Mouse (Mus musculus) limb, embryonic 15.5 days (tissue): ENCODE measurements around the gene Hist2h2ac. TPM values are rescaled to one million over a fixed set of nuclear protein-coding genes. Genes with fewer than 3 reads are reported as not detected.
A peak's percentile ranks its signal among the peaks of the same experiment; 100 is the strongest.
"Not testable (repeated sequence)": the region's sequence is repeated elsewhere in the genome, so short reads cannot be mapped to it uniquely, and the experiment has no call there.

Source experiments
- ATAC-seq: fragments of 200-750 bp; cut with Nextera tagmentation; 2 replicates; pipeline ENCODE4 v1.8.0; 2017; ENCODE audit warnings: low read depth, moderate TSS enrichment; ENCODE audit not compliant: insufficient number of reproducible peaks, low FRiP score, low TSS enrichment
- H3K27ac ChIP-seq: fragments of 300-500 bp; sonication (generic); 2 replicates; pipeline ENCODE4 v1.5.1; 2015; ENCODE audit warnings: moderate library complexity, mild to moderate bottlenecking, inconsistent platforms
- H3K27me3 ChIP-seq: fragments of 300-500 bp; sonication (generic); 2 replicates; pipeline ENCODE4 v1.6.1; 2015; ENCODE audit warnings: inconsistent platforms
- H3K36me3 ChIP-seq: fragments of 300-500 bp; sonication (generic); 2 replicates; pipeline ENCODE4 v1.6.1; 2015; ENCODE audit warnings: inconsistent platforms
- H3K4me1 ChIP-seq: fragments of 300-500 bp; sonication (generic); 2 replicates; pipeline ENCODE4 v1.6.1; 2015; ENCODE audit warnings: inconsistent platforms
- H3K4me2 ChIP-seq: fragments of 300-500 bp; sonication (generic); 2 replicates; pipeline ENCODE4 v1.6.1; 2015; ENCODE audit warnings: mild to moderate bottlenecking, inconsistent platforms
- H3K4me3 ChIP-seq: fragments of 300-500 bp; sonication (generic); 2 replicates; pipeline ENCODE4 v1.5.1; 2015; ENCODE audit warnings: mild to moderate bottlenecking, inconsistent platforms
- H3K9ac ChIP-seq: fragments of 300-500 bp; sonication (generic); 2 replicates; pipeline ENCODE4 v1.6.1; 2015; ENCODE audit warnings: inconsistent platforms
- H3K9me3 ChIP-seq: fragments of 300-500 bp; sonication (generic); 2 replicates; pipeline ENCODE4 v1.6.1; 2016; ENCODE audit warnings: inconsistent platforms
- WGBS: fragments of 180-500 bp; shearing (Covaris S2); methylation state at CpG from one replicate; pipeline ENCODE4 v1.1.7; 2015; 5-methylcytosine and 5-hydroxymethylcytosine counted together
- polyA plus RNA-seq: library from polyadenylated mRNA; unstranded; fragments of >200 nt; fragmentation: Nextera tagmentation; extraction: Ambion mirVana; gene quantifications from 2 replicates; pipeline ENCODE4 v1.2.1, GENCODE M21; 2015

Hist2h2ac gene
- polyA plus RNA-seq, 1 experiment from 2014 or later = 8.7 TPM

DNA sequence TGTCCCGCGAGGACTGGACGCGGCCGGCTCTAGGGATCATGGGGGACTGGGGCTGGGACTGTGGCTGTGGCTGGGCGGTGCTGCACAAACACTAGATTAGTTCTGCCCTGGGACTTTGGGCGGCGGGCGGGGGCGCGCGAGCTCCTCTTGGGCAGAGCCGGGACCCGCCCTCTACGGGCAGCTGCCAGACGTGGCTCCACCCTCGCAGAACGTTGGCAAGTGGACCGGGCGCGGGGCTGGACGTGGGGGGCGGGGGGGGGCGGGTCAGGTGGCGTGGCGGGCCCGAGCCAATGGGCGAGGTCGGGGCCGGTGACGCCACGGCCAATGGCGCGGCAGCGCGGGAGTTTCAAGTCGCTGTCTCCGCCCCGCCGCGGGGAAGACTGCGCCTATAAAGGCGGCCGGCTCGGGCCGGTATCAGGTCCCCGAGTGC, 25.8 kb upstream of the Hist2h2ac start, which contains the start of gene Hist2h3c1:
Gene Hist2h3c1, plus strand, starts transcription at position 259 of the 430 bp plus-strand sequence.
- peak; percentile 91 for ATAC-seq
- not testable (repeated sequence) for H3K36me3 ChIP-seq, H3K9me3 ChIP-seq, H3K27me3 ChIP-seq
- H3K4me1 ChIP-seq = peaks cover 19% of the 10 kb centered on the region
- peak within 1 kb of the TSS; percentile 75 for H3K27ac ChIP-seq
- 0% methylated on average over 3 of the region's 47 CpGs for WGBS
- peak within 1 kb of the TSS; percentile 29; the same call in 1 of the 2 replicates for H3K9ac ChIP-seq
- peak within 1 kb of the TSS; percentile 38 for H3K4me3 ChIP-seq
- peak within 1 kb of the TSS; percentile 37 for H3K4me2 ChIP-seq

DNA sequence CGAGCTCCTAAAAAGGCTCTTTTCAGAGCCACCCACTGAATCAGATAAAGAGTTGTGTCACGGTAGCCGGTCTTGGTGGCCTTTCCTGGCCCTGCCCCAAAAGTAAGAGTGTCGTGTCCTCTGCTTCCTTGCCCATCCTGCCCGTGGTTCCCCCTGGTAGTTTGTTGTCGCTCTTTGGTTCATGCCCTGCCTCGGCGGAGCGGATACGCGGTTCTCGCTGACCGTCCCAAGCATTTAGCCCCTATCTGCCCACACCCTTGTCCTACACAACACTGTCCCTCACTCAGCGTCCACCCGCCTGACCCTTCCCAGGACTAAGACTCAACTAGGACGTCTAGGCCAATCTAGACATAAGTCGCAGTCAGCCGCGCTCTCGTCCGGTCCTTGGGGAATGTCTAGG, 25.3 kb upstream of the Hist2h2ac start:
- peak overlapping the region; percentile 75 for H3K27ac ChIP-seq
- not testable (repeated sequence) for H3K27me3 ChIP-seq, H3K9me3 ChIP-seq, H3K36me3 ChIP-seq, ATAC-seq, H3K9ac ChIP-seq
- under 1% methylated on average over 10 of the region's 21 CpGs for WGBS
- peak overlapping the region; percentile 34 for H3K4me3 ChIP-seq
- H3K4me2 ChIP-seq = 0 out of 2 replicates have a peak overlapping the region, but pooled peaks have one; percentile 31
- peaks cover 19% of the 10 kb centered on the region for H3K4me1 ChIP-seq

DNA sequence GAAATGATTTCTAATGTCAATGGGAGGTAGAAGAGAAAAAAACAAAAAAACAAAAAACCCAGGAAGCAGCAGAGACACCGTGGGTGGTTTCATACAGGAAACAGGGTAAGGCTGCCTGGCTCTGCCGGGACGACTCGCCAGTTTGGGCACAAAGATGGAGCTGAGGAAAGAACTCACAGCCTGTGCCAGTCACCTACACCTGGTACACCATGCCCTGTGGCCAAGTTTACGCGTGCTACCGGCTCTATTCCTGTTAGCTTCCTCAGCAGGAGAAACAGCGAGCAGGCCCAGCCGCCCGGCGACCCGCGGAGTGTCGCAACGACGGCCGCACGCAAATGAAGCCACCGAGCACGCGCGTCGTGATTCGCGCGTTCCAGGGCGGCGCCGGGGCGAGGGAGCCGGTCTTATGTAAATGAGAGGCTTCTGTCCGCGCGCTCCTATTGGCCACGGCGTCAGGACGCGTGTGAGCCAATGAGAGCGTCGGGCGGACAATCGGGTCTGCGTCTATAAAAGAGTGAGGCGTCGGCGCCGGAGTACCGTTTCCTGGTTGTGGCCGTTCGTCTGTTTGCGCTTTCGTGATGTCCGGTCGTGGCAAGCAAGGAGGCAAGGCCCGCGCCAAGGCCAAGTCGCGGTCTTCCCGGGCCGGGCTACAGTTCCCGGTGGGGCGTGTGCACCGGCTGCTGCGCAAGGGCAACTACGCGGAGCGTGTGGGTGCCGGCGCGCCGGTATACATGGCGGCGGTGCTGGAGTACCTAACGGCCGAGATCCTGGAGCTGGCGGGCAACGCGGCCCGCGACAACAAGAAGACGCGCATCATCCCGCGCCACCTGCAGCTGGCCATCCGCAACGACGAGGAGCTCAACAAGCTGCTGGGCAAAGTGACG, 24.6 kb upstream of the Hist2h2ac start, which contains the start of gene Hist2h2aa1:
Gene Hist2h2aa1, plus strand, starts transcription at position 495 of the 884 bp plus-strand sequence.
- H3K4me3 ChIP-seq = peak within 1 kb of the TSS; percentile 50
- peak within 1 kb of the TSS; percentile 74 for H3K9ac ChIP-seq
- ATAC-seq = peak; percentile 90
- not testable (repeated sequence) for H3K9me3 ChIP-seq, H3K27me3 ChIP-seq, H3K36me3 ChIP-seq
- H3K27ac ChIP-seq = peak within 1 kb of the TSS; percentile 98
- under 1% methylated on average over 34 of the region's 88 CpGs for WGBS
- H3K4me1 ChIP-seq = peaks cover 22% of the 10 kb centered on the region
- H3K4me2 ChIP-seq = peak within 1 kb of the TSS; percentile 47

DNA sequence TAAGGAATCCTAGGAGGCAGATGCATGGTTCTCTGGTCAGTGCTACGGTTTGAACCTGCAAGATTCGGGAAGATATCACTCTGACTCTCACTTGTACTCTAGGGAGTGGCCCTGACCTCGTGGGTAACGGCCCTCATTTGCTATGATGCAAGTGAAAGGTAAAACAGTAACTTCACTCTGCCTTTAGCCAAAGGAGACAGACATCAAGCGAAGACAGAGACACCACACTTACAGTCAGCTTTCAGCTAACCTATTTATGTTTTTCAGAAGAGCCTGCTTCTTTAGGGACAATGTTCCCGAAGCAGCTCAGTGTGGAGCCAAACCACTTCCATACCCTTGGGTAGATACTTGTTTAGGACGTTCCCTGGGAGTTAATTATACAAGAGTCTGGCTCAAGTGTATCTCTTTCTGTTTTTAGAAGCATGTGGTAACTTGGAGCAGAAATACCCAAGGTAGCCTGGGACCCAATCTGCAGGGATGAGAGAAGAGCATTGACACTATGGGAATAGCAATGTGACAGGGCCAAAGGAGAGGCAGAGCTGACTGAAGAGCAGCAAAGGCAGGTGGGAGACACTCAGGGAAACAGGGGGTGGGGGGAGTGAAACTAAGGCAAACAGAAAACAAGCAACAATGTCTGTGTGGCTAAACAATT, 23.4 kb upstream of the Hist2h2ac start:
- whole genome bisulfite sequencing = 76% methylated on average over 7 of the region's 7 CpGs
- H3K36me3 ChIP-seq = no peaks in the 10 kb centered on the region
- peaks cover 21% of the 10 kb centered on the region for H3K4me1 ChIP-seq
- peak overlapping the region; percentile 50 for H3K4me3 ChIP-seq
- peak overlapping the region; percentile 98 for H3K27ac ChIP-seq
- no peak for ATAC-seq
- peak overlapping the region; percentile 74 for H3K9ac ChIP-seq
- no peaks in the 10 kb centered on the region for H3K27me3 ChIP-seq
- H3K9me3 ChIP-seq = no peaks in the 10 kb centered on the region
- peak overlapping the region; percentile 47 for H3K4me2 ChIP-seq

DNA sequence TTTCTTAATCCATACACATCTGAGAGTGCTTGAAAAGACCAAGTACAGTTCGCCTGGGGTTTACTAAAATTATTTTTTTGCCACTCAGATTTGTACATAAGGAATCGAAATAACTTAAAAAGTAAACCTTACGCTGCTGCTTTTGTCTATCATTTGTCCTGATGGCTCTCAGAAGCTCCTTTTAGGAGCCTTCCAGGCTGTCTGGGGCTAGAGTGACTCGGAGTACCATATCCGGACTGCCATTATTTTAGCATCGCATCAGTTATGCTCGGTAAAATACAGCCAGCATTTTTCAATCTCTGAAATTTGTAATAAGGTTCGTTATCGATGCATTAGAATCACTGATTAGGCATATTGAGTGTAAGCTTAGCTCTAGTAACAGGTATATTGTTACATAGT, 20.1 kb upstream of the Hist2h2ac start:
- WGBS = 73% methylated on average over 9 of the region's 9 CpGs
- Histone ChIP-seq H3K9me3 (no peaks in the 10 kb centered on the region), H3K36me3 (no peaks in the 10 kb centered on the region), H3K4me1 (peaks cover 23% of the 10 kb centered on the region), H3K27ac (peak overlapping the region; percentile 88), H3K9ac (0 out of 2 replicates have a peak overlapping the region, but pooled peaks have one; percentile 20), H3K4me2 (peak overlapping the region; percentile 45), H3K4me3 (peak overlapping the region; percentile 28; the same call in 1 of the 2 replicates), H3K27me3 (no peaks in the 10 kb centered on the region)
- no peak for ATAC-seq

DNA sequence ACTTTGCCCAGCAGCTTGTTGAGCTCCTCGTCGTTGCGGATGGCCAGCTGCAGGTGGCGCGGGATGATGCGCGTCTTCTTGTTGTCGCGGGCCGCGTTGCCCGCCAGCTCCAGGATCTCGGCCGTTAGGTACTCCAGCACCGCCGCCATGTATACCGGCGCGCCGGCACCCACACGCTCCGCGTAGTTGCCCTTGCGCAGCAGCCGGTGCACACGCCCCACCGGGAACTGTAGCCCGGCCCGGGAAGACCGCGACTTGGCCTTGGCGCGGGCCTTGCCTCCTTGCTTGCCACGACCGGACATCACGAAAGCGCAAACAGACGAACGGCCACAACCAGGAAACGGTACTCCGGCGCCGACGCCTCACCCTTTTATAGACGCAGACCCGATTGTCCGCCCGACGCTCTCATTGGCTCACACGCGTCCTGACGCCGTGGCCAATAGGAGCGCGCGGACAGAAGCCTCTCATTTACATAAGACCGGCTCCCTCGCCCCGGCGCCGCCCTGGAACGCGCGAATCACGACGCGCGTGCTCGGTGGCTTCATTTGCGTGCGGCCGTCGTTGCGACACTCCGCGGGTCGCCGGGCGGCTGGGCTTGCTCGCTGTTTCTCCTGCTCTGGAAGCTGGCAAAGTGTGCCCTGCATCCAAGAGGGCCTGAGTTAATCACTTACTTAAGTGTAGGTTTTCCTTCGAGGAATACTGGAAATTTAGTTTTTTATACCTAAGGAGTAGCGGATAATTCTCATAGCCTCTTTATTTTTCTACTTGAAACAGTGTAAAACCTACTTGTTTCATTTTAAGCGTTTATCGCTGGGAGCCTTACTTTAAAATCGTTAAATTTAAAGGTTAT, 19.5 kb upstream of the Hist2h2ac start, which contains the start of gene Hist2h2aa2:
Gene Hist2h2aa2, minus strand, starts transcription at position 328 of the 850 bp plus-strand sequence.
- H3K9me3 ChIP-seq, H3K27me3 ChIP-seq, H3K36me3 ChIP-seq: not testable (repeated sequence)
- Histone ChIP-seq H3K9ac (0 out of 2 replicates have a peak within 1 kb of the TSS, but pooled peaks have one; percentile 20), H3K4me1 (peaks cover 23% of the 10 kb centered on the region), H3K27ac (peak within 1 kb of the TSS; percentile 88), H3K4me2 (peak within 1 kb of the TSS; percentile 45), H3K4me3 (peak within 1 kb of the TSS; percentile 35)
- ATAC-seq = peak; percentile 88
- WGBS = 4% methylated on average over 31 of the region's 85 CpGs

DNA sequence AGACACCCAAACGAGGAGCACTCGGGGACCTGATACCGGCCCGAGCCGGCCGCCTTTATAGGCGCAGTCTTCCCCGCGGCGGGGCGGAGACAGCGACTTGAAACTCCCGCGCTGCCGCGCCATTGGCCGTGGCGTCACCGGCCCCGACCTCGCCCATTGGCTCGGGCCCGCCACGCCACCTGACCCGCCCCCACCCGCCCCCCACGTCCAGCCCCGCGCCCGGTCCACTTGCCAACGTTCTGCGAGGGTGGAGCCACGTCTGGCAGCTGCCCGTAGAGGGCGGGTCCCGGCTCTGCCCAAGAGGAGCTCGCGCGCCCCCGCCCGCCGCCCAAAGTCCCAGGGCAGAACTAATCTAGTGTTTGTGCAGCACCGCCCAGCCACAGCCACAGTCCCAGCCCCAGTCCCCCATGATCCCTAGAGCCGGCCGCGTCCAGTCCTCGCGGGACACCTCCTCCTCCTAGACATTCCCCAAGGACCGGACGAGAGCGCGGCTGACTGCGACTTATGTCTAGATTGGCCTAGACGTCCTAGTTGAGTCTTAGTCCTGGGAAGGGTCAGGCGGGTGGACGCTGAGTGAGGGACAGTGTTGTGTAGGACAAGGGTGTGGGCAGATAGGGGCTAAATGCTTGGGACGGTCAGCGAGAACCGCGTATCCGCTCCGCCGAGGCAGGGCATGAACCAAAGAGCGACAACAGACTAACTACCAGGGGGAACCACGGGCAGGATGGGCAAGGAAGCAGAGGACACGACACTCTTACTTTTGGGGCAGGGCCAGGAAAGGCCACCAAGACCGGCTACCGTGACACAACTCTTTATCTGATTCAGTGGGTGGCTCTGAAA, 18.5 kb upstream of the Hist2h2ac start, which contains the start of gene Hist2h3c2:
Gene Hist2h3c2, minus strand, starts transcription at position 174 of the 840 bp plus-strand sequence.
- H3K36me3 ChIP-seq, H3K9me3 ChIP-seq, H3K27me3 ChIP-seq: not testable (repeated sequence)
- ATAC-seq = peak; percentile 93
- WGBS = 4% methylated on average over 11 of the region's 68 CpGs
- H3K27ac ChIP-seq = peak within 1 kb of the TSS; percentile 83
- H3K4me2 ChIP-seq = peak within 1 kb of the TSS; percentile 43
- peak within 1 kb of the TSS; percentile 39 for H3K4me3 ChIP-seq
- H3K4me1 ChIP-seq = peaks cover 20% of the 10 kb centered on the region
- peak within 1 kb of the TSS; percentile 26; the same call in 1 of the 2 replicates for H3K9ac ChIP-seq

DNA sequence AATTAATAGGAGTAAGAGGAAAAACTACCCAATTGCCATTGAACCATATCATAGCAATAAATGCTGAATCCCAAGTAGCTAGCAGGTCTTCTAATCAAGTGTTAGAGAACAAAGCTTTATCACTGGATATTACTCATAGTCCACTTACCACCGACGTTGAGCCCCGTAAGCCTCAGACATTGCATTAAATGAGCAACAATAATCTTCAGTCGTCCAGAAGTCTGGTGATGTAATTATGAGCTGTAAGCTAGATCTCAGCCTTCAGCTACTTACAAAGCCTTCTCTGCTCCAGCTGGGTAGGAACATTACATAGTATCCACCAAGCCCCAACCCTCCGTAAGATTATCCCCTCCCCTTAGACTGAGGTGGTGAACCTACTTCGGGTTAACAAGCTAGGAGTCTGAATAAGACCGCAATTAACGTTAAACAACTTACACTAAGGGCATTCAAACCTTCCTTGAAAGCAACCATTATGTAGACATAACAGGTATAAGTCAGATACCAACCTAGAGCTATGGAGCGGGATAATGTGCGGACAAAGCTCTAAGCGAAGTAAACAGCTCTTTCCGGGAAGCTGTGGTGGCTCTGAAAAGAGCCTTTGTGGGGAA, 17.3 kb upstream of the Hist2h2ac start:
- no peak for ATAC-seq
- WGBS = under 1% methylated on average over 12 of the region's 12 CpGs
- H3K9me3 ChIP-seq = no peaks in the 10 kb centered on the region

DNA sequence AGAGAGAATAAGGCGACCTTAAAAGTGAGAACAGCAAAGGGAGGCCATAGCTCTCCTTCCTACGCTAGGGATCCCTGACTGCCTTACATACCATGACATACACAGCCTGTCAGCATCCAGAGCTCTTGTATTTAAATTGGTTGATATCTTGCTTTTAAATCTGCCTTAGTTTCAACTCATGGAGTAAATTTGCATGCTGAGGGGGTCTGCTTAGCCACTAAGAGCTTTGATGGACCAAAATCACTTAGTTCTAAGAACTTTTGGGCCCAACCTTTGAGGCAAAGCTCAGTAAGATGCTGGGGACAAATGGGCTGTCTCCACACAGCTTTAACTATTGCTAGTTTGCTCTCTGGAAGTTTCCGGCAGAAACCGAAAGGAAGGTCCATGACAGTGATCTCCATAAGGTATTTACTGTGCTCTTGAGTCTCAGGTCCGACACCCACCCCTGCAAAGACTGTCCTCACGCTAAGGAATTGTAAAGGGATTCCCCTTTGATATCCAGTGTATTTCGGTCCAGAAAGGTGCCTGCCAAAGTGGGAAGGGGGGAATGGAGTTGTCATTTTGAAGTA, 16.7 kb upstream of the Hist2h2ac start:
- Histone ChIP-seq H3K4me2 (peak overlapping the region; percentile 43), H3K27me3 (no peaks in the 10 kb centered on the region), H3K9ac (peak overlapping the region; percentile 26; the same call in 1 of the 2 replicates), H3K36me3 (no peaks in the 10 kb centered on the region), H3K9me3 (no peaks in the 10 kb centered on the region), H3K4me1 (peaks cover 15% of the 10 kb centered on the region), H3K4me3 (peak overlapping the region; percentile 39), H3K27ac (peak overlapping the region; percentile 34; the same call in 1 of the 2 replicates)
- no peak for ATAC-seq
- whole genome bisulfite sequencing = 19% methylated on average over 7 of the region's 7 CpGs

More for the DNA sequence above, 17.3 kb upstream of the Hist2h2ac start:
- H3K4me1 ChIP-seq = peaks cover 15% of the 10 kb centered on the region
- H3K27ac ChIP-seq = peak overlapping the region; percentile 34
- peak overlapping the region; percentile 43 for H3K4me2 ChIP-seq
- H3K9ac ChIP-seq = peak overlapping the region; percentile 26; the same call in 1 of the 2 replicates
- H3K27me3 ChIP-seq = no peaks in the 10 kb centered on the region
- no peaks in the 10 kb centered on the region for H3K36me3 ChIP-seq
- peak overlapping the region; percentile 39 for H3K4me3 ChIP-seq
